Mouse (Mus musculus): ENCODE data around the gene Clstn2. TPM values are rescaled to one million over a fixed set of nuclear protein-coding genes. Genes with fewer than 3 reads are reported as not detected.

The Clstn2 gene
- total and polyA plus RNA-seq, 3 experiments, result not detected

DNA sequence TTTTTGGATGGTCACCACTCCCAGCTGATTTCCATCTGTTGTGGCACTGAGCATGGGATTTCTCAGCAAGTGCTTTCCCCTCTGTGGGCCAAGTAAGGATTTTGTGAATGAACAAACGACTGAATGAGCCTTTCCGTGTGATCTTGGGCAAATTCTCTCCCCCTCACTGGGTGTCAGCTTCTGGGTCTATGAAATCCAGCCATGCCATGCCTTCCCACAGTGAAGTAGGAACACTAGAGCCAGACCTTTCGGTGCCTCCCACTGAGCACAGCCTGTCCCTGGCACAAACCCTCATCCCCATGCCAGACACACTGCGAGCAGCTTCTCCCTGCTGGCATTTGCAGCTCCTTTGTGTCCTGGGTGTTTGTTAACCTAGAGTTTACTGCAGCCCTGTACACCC is 347.3 kb downstream of the Clstn2 start:
- no peaks in the 10 kb centered on the region for H3K4me1 ChIP-seq (ENCODE audit: control insufficient read depth in 1 of 2, insufficient read depth in 2 of 2, low read length in 2 of 2)
- no peaks in the 10 kb centered on the region for H3K9me3 ChIP-seq (replicated peaks; ENCODE audit: insufficient read depth, low read length)
- TF ChIP-seq BHLHE40 (IDR thresholded peaks at IDR 0.05; ENCODE audit: borderline replicate concordance, low read depth, low read length) (no peak), HCFC1 (IDR thresholded peaks at IDR 0.05; ENCODE audit: low read depth, low read length) (no peak), KAT2A (conservative IDR thresholded peaks at IDR 0.05; ENCODE audit: low read depth, low read length) (no peak), POLR2AphosphoS2 (IDR thresholded peaks at IDR 0.05; ENCODE audit: low read length) (no peak), SMC3 (IDR thresholded peaks at IDR 0.05; ENCODE audit: low read depth, low read length) (no peak), RCOR1 (IDR thresholded peaks at IDR 0.05; ENCODE audit: low read depth, low read length) (no peak), GABPA (IDR thresholded peaks at IDR 0.05; ENCODE audit: low read depth, low read length) (no peak), MYC (IDR thresholded peaks at IDR 0.05; ENCODE audit: low read depth, low read length) (no peak), EP300 (IDR thresholded peaks at IDR 0.05; ENCODE audit: low read depth in 1 of 2, low read length in 2 of 2) (no peak), MAZ (IDR thresholded peaks at IDR 0.05; ENCODE audit: low read depth, low read length) (no peak)
- H3K4me3 ChIP-seq (ENCODE audit: control insufficient read depth in 1 of 2, insufficient read depth in 1 of 2, low read depth in 2 of 2, low read length in 2 of 2), result no peak overlapping the region
- no peaks in the 10 kb centered on the region for H3K79me2 ChIP-seq (ENCODE audit: control insufficient read depth, insufficient read depth, low read length, poor library complexity)
- no peak overlapping the region for H3K9ac ChIP-seq (ENCODE audit: control insufficient read depth, low read depth, low read length, poor library complexity, severe bottlenecking)
- no peak for DNase-seq (ENCODE audit: low read depth, low spot score)
- no peaks in the 10 kb centered on the region for H3K27me3 ChIP-seq (ENCODE audit: control insufficient read depth in 1 of 2, insufficient read depth in 2 of 2, low read length in 2 of 2)
- H3K36me3 ChIP-seq (ENCODE audit: control insufficient read depth in 1 of 2, insufficient read depth in 2 of 2, low read length in 2 of 2), result no peaks in the 10 kb centered on the region
- H3K27ac ChIP-seq (ENCODE audit: control insufficient read depth, low read depth, low read length), result no peak overlapping the region

DNA sequence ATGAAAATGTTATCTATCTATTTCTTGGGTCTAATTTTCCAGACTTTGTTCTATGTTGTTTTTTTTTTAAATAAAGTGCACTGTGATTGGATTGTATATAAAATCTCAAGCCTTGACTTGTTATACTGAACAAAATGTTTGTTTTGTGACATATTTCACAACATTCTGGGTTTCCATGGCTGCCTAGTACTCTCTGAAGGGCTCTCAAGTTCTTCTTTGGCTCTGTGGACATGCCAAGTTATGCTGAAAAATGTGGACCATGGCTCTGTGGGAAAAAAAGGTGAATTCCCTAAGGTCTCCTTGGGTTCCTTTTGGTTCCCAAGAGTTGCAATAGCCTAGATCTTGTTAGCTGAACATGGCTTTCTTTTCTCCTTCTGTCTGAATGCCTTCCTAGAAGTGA is 353.1 kb downstream of the Clstn2 start:
- Histone ChIP-seq H3K4me3 (ENCODE audit: control insufficient read depth in 1 of 2, insufficient read depth in 1 of 2, low read depth in 2 of 2, low read length in 2 of 2) (no peak overlapping the region), H3K9ac (ENCODE audit: control insufficient read depth, low read depth, low read length, poor library complexity, severe bottlenecking) (no peak overlapping the region), H3K9me3 (replicated peaks; ENCODE audit: insufficient read depth, low read length) (no peaks in the 10 kb centered on the region), H3K79me2 (ENCODE audit: control insufficient read depth, insufficient read depth, low read length, poor library complexity) (no peaks in the 10 kb centered on the region), H3K4me1 (ENCODE audit: control insufficient read depth in 1 of 2, insufficient read depth in 2 of 2, low read length in 2 of 2) (no peaks in the 10 kb centered on the region), H3K27ac (ENCODE audit: control insufficient read depth, low read depth, low read length) (no peak overlapping the region), H3K36me3 (ENCODE audit: control insufficient read depth in 1 of 2, insufficient read depth in 2 of 2, low read length in 2 of 2) (no peaks in the 10 kb centered on the region), H3K27me3 (ENCODE audit: control insufficient read depth in 1 of 2, insufficient read depth in 2 of 2, low read length in 2 of 2) (no peaks in the 10 kb centered on the region)
- no peak for TF ChIP-seq CHD1 (IDR thresholded peaks at IDR 0.05; ENCODE audit: low read depth, low read length)
- TF ChIP-seq MAFK (IDR thresholded peaks at IDR 0.05; ENCODE audit: borderline replicate concordance, low read depth, low read length), result no peak
- no peak for TF ChIP-seq GATA1 (IDR thresholded peaks at IDR 0.05; ENCODE audit: low read depth, low read length)
- TF ChIP-seq POLR2AphosphoS5 (IDR thresholded peaks at IDR 0.05; ENCODE audit: borderline replicate concordance, low read depth, low read length), result no peak
- no peak for TF ChIP-seq POLR2A (IDR thresholded peaks at IDR 0.05; ENCODE audit: control insufficient read depth in 1 of 2, insufficient read depth in 1 of 2, low read depth in 1 of 2, low read length in 2 of 2, poor library complexity in 1 of 2)
- DNase-seq (ENCODE audit: low read depth, low spot score), result no peak

DNA sequence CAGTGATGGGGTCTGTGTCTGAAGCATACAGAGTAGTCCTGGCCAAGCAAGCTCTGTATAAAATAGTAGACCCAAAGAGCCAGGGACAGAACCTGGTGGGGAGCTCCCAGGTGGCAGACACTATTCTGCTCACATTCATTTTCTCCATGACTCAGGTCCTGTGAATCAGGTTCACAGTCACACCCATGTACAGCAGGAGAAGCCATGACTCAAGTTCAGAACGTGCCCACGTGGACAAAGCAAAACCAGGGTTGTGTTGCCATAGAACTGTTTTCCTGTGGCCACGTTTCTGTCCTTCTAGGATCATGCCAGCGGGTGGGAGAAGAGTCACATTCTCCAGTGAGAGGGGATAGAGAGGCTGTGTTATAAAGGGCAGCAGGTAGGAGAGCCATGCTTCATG is 353.9 kb downstream of the Clstn2 start:
- no peaks in the 10 kb centered on the region for H3K79me2 ChIP-seq (ENCODE audit: control insufficient read depth, insufficient read depth, low read length, poor library complexity)
- H3K27me3 ChIP-seq (ENCODE audit: control insufficient read depth in 1 of 2, insufficient read depth in 2 of 2, low read length in 2 of 2), result no peaks in the 10 kb centered on the region
- H3K9ac ChIP-seq (ENCODE audit: control insufficient read depth, low read depth, low read length, poor library complexity, severe bottlenecking), result no peak overlapping the region
- no peaks in the 10 kb centered on the region for H3K4me1 ChIP-seq (ENCODE audit: control insufficient read depth in 1 of 2, insufficient read depth in 2 of 2, low read length in 2 of 2)
- TF ChIP-seq GABPA (IDR thresholded peaks at IDR 0.05; ENCODE audit: low read depth, low read length), result no peak
- no peak for TF ChIP-seq RAD21 (IDR thresholded peaks at IDR 0.05; ENCODE audit: low read depth, low read length)
- TF ChIP-seq POLR2AphosphoS2 (IDR thresholded peaks at IDR 0.05; ENCODE audit: low read length), result no peak
- TF ChIP-seq JUND (IDR thresholded peaks at IDR 0.05; ENCODE audit: low read depth, low read length), result no peak
- no peak for TF ChIP-seq NELFE (IDR thresholded peaks at IDR 0.05; ENCODE audit: low read depth, low read length)
- no peak for TF ChIP-seq BHLHE40 (IDR thresholded peaks at IDR 0.05; ENCODE audit: borderline replicate concordance, low read depth, low read length)
- no peak for TF ChIP-seq E2F4 (IDR thresholded peaks at IDR 0.05; ENCODE audit: borderline replicate concordance, low read depth, low read length)
- no peak for TF ChIP-seq MAZ (IDR thresholded peaks at IDR 0.05; ENCODE audit: low read depth, low read length)
- TF ChIP-seq ETS1 (IDR thresholded peaks at IDR 0.05; ENCODE audit: low read depth, low read length), result no peak
- no peak for TF ChIP-seq MXI1 (IDR thresholded peaks at IDR 0.05; ENCODE audit: low read depth, low read length)
- no peak for TF ChIP-seq HCFC1 (IDR thresholded peaks at IDR 0.05; ENCODE audit: low read depth, low read length)
- TF ChIP-seq MAFK (IDR thresholded peaks at IDR 0.05; ENCODE audit: borderline replicate concordance, low read depth, low read length), result no peak
- TF ChIP-seq NRF1 (IDR thresholded peaks at IDR 0.05; ENCODE audit: insufficient read depth, low read depth, low read length, poor library complexity, severe bottlenecking), result no peak
- no peak for TF ChIP-seq EP300 (IDR thresholded peaks at IDR 0.05; ENCODE audit: low read depth in 1 of 2, low read length in 2 of 2)
- no peak for TF ChIP-seq TBP (IDR thresholded peaks at IDR 0.05; ENCODE audit: low read depth, low read length)
- no peak for TF ChIP-seq ELF1 (IDR thresholded peaks at IDR 0.05; ENCODE audit: low read depth, low read length)
- no peak overlapping the region for H3K4me3 ChIP-seq (ENCODE audit: control insufficient read depth in 1 of 2, insufficient read depth in 1 of 2, low read depth in 2 of 2, low read length in 2 of 2)
- H3K27ac ChIP-seq (ENCODE audit: control insufficient read depth, low read depth, low read length), result no peak overlapping the region
- DNase-seq (ENCODE audit: low read depth, low spot score), result no peak
- H3K36me3 ChIP-seq (ENCODE audit: control insufficient read depth in 1 of 2, insufficient read depth in 2 of 2, low read length in 2 of 2), result no peaks in the 10 kb centered on the region
- no peaks in the 10 kb centered on the region for H3K9me3 ChIP-seq (replicated peaks; ENCODE audit: insufficient read depth, low read length)
